Mouse (Mus musculus) megakaryocyte, adult 5-6 weeks (primary cell): ENCODE measurements around the gene Hltf. TPM values are rescaled to one million over a fixed set of nuclear protein-coding genes. Genes with fewer than 3 reads are reported as not detected.

ENCODE experiments used
- ATAC-seq: 2 replicates; pipeline ENCODE4 v1.8.0; 2016; ENCODE audit warnings: mild to moderate bottlenecking, inconsistent platforms; ENCODE audit not compliant: poor library complexity, severe bottlenecking
- total RNA-seq, 2 experiments: library from RNA; stranded (forward) in 1 of 2; stranded (reverse) in 1 of 2; fragments of 153-499, 151-499 nt in 1 of 2; fragments of 221-1000, 200-1000 nt in 1 of 2; gene quantifications; 2 replicates each; pipeline versions ENCODE4 v1.2.3 to v1.2.4; 2015 to 2017

Gene Hltf
- total RNA-seq, 2 experiments from 2014 or later = 51.8 to 57.8 TPM

DNA sequence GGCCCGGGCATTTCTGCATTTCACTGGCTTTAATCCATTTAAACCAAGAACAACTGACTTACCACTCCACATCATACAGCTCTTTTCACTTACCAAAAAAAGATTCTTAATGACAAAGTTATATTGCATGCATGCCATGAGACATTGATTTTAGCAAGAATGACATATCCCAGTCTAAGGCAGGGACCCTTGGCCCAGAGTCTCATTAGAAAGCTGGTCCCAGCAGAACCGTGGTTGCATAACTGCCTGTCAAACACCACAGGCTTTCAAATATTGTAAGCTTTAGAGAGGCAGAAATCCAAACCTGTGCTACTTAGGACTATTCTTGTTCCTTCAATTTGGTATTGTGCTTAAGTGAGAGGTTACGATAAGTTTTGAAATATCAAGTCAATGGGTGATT lies 86.1 kb downstream of the Hltf start:
- ATAC-seq = no peak

DNA sequence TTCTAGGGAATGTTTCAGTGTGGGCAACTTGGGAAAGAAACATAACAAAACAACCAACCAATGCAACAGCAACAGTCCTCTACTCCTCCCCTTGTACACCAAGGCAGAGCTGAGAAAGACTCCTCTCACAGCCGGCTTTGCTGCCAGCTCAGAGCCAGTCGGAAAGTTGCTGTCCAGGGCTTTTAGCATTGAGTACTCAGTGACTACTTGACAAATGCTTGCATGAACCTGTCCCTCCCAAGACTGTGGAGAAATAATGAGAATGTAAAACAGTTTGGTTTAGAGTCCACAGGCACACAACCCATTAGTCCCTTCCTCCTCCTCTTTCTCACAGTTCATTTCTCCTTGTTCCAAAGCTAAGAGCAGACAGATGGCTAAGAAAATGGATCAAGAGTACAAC lies 86.8 kb downstream of the Hltf start:
- ATAC-seq = no peak

DNA sequence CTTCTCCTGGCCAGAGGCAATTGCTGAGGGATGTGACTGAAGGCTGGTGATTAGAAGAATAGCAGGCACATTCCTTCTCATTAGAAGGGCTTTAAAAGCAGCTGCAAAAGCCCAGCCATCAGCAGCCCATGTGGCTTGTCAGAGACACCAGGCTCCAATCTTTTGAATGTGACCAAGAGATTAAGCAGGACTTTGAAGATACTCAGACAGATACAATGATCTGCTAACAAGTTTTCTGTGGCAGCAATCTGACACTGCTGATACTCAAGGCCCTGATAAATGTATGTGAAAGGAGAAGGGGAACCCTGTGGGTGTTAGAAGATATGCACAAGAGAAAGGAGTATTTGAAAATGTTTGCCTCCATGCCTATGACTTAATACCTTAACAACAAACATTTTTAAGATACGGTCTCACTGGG lies 88.1 kb downstream of the Hltf start:
- no peak for ATAC-seq

DNA sequence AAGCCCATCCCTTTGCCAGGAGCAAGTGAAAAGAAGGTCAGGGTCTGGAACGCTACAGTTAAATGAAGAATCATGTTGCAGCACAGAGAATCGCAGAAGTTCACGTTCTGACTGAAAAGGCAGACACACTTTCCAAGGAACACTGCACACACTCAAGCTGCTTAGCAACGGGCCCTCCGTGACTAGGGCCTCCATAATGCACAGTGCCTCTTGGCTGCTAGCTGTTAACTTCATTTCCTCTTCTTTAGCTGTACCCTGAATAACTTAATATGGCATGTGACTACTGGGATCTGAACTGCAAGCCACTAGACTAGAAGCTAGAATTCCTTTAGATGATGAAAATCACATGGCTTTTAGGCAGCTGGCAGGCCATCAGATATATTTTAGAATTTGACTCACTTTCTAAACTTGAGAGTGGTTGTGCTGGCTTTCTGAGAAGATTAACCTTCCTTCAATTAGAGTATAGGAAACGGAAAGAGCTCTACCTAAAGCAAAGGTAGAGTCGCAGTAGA lies 89.3 kb downstream of the Hltf start:
- ATAC-seq = no peak

DNA sequence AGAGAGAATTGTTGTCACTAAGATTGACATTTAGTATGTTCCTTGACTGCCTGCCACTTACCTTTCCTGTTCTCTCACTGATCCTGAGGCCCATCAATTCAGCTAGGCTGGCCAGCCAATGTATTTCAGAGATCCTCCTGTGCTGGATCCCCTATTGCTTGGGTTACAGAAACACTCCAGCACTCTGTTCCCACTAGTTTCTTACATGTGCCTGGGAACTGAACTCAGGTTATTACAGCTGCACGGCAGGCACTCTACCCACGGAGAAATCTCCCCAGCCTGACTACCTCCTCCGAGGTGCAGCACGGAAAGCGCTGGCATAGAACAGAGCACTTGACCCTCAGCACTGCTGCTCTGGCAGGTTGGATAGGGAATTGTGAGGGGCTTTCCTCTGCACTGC lies 90.0 kb downstream of the Hltf start:
- ATAC-seq = no peak

DNA sequence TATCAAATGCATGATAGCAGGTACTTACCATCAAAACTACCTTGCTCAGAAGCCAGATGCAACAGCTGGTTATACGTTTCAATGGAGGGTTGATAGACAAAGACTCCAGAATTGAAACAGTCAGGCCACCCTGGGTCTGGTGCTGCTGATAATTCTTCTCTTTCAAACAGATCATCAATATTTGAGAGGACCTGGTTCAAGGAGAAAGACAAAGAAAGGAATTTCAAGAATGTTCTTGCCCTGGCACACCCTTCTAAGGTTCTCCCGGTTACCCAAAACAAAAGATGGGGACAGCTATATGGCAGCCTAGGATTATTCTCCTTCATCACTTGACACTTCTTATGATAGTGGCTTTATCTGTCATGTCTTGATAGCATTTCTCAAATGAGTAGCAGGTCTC lies 92.9 kb downstream of the Hltf start:
- no peak for ATAC-seq

DNA sequence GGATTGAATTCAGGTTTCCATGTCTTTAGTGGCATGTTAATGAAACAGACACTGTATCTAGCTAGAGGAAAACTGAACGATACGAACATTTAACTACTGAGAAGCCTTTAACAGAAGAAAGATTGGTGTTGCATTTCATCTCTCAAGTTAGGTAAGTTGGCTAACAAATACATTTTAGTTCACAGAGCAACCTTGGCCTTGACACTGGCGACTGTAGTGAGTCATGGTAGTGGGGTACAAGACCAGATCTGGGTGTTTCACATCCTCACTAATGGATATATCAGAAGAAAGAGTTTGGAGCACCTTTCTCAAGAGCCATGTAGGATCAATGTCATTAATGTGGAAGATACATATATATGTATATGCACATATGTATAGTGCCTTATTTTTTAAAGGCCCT lies 94.0 kb downstream of the Hltf start:
- no peak for ATAC-seq

DNA sequence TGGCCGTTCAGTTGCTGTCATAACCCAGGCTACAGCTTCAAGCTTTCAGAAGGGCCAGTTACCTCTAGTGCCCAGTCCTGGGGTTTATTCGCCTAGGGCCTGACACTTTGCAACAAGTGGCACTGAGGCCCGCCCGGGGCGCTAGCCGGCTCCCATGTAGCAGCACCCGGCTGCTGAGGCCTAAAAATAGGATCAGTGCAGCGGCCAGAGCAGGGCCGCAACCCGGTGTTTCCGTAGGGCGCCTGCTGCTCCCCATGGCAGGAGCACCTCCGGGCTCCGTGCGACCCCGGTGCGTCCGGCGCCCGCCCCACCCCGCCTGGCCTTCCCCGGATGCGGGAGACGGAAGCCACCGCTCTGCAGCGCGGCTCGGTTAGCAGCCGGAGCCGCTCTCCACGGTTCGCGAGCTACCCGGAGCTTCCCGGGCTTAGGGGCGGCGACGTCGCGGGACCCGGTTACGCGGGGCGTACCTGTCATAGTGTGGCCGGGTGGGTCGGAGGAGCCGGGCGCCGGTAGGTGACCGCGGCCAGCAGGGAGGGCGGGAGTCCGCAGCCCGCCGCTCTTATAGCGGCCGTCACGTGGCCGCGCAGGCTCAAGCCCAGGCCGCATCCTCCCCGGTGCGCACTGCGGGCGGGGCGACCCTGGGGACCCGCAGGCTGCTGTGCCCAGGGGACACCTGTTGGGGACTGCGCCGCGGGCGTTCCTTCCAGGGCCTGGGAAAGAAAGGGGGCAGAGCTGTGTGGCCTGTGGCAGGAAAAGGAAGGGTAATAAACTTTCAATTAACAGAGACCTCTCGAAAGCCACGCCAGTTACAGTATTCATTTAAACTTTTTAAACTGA lies 97.1 kb downstream of the Hltf start, which contains the start of gene Gyg:
Gene Gyg, minus strand, starts transcription at position 787 of the 837 bp plus-strand sequence.
- ATAC-seq = peak; percentile 81

DNA sequence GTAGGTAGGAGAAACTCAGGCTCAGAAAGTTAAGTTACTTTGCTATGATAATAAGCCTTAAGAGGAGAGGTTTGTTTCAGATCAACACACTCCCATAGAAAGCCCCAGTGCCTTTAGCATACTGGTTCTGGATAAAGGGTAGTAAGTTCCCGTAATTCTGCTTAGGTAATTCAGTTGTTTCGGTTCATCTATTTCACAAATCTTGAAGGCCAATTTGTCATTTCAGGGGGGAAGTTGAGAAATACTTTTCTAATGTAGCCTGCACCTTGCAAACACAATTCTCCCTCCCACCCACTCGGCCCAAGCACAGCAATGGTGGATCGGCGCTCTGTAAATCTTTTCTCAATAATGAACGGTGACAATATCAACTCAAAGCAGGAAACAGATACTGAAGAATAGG lies 97.9 kb downstream of the Hltf start:
- peak; percentile 67 for ATAC-seq

DNA sequence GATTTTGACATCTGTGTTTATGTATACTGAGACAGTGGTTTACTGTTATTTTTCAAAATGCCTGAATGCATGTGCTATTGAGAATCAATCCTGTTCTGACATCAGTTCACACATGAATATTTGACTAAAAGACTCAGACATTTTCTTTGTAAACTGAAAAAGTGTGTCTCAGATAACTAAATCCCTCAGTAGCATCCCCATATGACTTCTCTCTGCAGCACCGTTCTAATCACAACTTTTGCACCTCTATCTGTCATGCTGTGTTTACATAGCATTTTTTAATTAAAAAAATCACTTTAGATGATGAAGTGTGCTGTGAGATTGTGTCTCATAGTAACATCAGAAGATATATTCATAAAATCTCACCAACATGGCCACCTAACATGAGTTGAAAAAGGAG lies 109.9 kb downstream of the Hltf start:
- ATAC-seq = no peak

Other genes with a start within 250 kb of the Hltf start
- gene Cp, start 100.8 kb upstream of the Hltf start, total RNA-seq (2015) = 1.0 and 3.0 TPM in 2 replicates
- gene Cp, start 100.8 kb upstream of the Hltf start, total RNA-seq (2017) = 3.0 and 3.6 TPM in 2 replicates
- 109 and 112 TPM in 2 replicates for gene Hps3, start 22.5 kb upstream of the Hltf start, total RNA-seq (2015)
- gene Hps3, start 22.5 kb upstream of the Hltf start, total RNA-seq (2017) = 88.3 and 94.4 TPM in 2 replicates
- 190 and 197 TPM in 2 replicates for gene Gyg, start 97.5 kb downstream of the Hltf start, total RNA-seq (2015)
- gene Gyg, start 97.5 kb downstream of the Hltf start, total RNA-seq (2017) = 64.1 and 69.4 TPM in 2 replicates
- gene Cpa3, start 184.4 kb downstream of the Hltf start, total RNA-seq (2015) = 186 and 191 TPM in 2 replicates
- 76.1 and 82.0 TPM in 2 replicates for gene Cpa3, start 184.4 kb downstream of the Hltf start, total RNA-seq (2017)
- not detected in 2 replicates for gene Cpb1, start 217.9 kb downstream of the Hltf start, total RNA-seq (2015)
- not detected in 2 replicates for gene Cpb1, start 217.9 kb downstream of the Hltf start, total RNA-seq (2017)